Mouse (Mus musculus) urinary bladder, postnatal 25 days (tissue): Measurements from ENCODE around the gene Wdfy4.
A peak's percentile ranks its signal among the peaks of the same experiment; 100 is the strongest.

ENCODE experiments used
- DNase-seq: peaks from one replicate; pipeline ENCODE4 v3.0.0; 2022; ENCODE audit warnings: low spot score

The Wdfy4 gene

GRCm38 (mm10) chr14:32984176-32984738, 201.1 kb downstream of the Wdfy4 start:
- no peak for DNase-seq

GRCm38 (mm10) chr14:32970700-32971099, 214.6 kb downstream of the Wdfy4 start:
- DNase-seq, result no peak

GRCm38 (mm10) chr14:32964742-32965141, 220.6 kb downstream of the Wdfy4 start:
- no peak for DNase-seq

DNA sequence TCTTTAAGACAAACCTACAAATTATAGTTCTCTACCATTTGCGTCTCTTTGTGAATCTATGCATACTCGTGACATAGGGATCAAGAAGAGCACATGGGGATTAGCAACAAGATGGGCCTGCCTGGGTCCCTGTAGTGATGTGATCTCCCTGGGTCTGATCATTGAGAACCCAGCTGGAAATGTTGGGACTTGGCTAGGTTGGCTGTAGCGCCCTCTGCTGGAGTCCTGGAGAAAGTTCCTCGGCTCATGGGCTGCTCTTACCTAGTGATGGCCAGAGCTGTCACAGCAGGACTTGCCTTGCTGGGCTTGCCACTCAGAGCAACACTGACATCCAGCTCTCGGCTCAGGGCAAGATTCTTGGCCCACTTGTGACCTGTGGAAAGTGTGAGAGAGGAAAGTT, 224.8 kb downstream of the Wdfy4 start:
- peak; percentile 51 for DNase-seq

GRCm38 (mm10) chr14:32958671-32959070, 226.6 kb downstream of the Wdfy4 start:
- DNase-seq, result no peak

DNA sequence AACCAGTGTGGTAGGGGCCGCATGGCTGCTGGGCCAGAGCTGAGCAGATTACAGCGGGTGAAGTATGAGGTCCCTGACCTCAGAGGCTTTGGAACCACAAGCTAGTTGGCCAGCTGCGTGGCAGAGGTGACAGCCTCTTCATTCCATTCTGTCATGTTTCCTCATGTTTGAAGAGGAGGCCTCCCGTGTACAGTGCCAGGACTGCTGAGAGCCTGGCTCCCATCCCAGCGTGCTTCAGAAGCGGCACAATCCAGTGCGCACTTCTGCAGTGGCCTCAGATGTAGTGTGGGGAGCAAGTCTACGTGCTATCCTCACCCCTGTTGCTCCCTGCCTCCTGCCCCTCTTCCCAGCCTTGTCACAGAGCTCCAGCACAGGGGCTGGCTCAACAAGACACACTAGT, 228.8 kb downstream of the Wdfy4 start:
- no peak for DNase-seq

- DNase-seq, result peak; percentile 7
Observed at GRCm38 (mm10) chr14:32950312-32951301, 234.7 kb downstream of the Wdfy4 start.

- DNase-seq, result no peak
Observed at GRCm38 (mm10) chr14:32947512-32947911, 237.8 kb downstream of the Wdfy4 start.

GRCm38 (mm10) chr14:32939217-32939616, 246.1 kb downstream of the Wdfy4 start:
- DNase-seq, result no peak

DNA sequence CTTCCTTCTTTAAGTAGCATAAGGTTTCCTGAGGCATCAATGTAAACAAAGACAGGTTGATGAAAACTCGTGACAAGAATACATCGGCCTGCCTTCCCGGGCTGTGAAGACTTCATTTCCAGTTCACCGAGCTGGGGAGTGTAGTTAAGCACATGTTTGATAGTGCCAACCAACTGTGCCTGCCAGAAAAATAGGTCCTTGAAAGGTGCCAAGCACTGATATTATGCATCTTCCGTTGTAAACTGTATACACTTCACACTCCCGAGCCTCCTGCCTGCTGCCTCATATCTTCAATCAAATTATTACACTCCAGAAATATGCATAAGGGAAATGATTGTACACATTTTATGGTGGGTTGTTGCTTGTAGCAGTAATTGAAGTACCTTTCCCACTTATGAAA, 251.2 kb downstream of the Wdfy4 start:
- no peak for DNase-seq

GRCm38 (mm10) chr14:32932220-32932619, 253.1 kb downstream of the Wdfy4 start:
- no peak for DNase-seq

DNA sequence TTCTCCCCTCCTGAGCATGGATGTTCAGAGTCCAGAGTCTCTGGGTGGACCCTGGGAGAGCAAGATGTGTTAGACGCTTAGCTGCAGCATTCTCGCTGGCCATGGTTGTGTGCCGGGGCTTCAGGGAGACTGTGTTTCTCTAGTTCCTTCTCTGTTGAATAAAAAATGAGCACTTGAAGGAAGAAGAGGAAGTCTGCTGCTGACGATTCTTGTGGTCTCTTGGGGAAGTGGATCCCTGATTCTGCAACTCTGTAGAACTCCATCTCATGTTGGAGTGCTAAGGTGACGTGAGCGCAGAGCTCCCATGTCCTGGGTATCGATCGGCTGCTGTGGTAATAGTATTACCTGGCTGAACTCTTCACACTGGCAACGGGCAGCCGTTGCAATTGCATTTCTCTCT, 253.6 kb downstream of the Wdfy4 start:
- DNase-seq, result no peak

- DNase-seq, result no peak
Observed at GRCm38 (mm10) chr14:32923871-32924270, 261.4 kb downstream of the Wdfy4 start.

DNA sequence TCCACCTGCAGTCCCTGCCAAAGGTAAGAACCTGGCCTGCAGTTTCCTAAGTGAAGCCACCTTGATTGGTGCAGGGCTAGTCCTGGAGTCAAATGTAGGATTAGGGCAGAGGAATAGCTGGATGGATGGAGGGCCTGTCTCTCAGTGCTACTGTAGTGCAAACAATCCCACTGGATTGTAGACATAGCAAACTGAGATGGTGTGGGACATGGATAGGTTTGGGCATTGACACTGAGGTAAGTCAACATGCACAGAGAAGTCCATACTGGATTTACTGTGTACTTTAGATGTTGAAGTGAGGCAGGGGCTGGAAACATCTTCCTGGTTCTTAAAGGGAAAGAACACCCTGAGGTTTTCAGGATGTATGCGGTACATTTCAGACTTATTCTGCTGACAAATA, 267.4 kb downstream of the Wdfy4 start:
- DNase-seq, result no peak

GRCm38 (mm10) chr14:32915360-32915759, 269.9 kb downstream of the Wdfy4 start:
- DNase-seq, result no peak

DNA sequence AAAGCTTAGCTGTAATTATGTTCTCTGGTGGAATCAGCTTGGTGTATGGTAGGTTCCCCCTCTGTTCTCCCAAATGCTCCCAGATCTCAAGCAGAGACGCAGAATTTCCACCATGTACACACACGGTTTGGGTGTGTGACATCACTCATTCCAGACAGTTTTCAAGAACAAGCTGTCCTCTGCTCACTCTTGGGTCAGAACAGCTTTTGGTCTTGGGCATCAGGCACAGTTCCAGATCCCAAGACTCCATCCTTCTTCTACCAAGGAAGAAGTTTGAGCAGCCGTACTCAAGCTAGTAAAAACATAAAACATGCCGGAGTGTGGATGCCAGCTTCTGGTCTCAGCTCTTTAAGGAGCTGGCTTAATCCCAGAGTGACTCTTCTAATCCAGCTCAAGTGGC, 274.1 kb downstream of the Wdfy4 start:
- no peak for DNase-seq
